Mouse (Mus musculus) cerebellum, postnatal 10 days (tissue): ENCODE data around the gene Eda.
"Not testable (repeated sequence)": the region's sequence is repeated elsewhere in the genome, so short reads cannot be mapped to it uniquely, and the experiment has no call there.

Source experiments
- DNase-seq, 2 experiments: peaks; one replicate each; pipeline ENCODE4 v3.0.0; 2021; ENCODE audit warnings: mixed read lengths in 2 of 2

Gene Eda

GRCm38 (mm10) chrX:100409245-100409644 lies 433.8 kb downstream of the Eda start:
- no peak for DNase-seq

- no peak for DNase-seq
Measured at GRCm38 (mm10) chrX:100428693-100429092, 453.3 kb downstream of the Eda start, which contains the start of gene Otud6a. TSS of gene Otud6a (plus strand) at chrX:100429013.

GRCm38 (mm10) chrX:100432311-100432710 lies 456.9 kb downstream of the Eda start:
- no peak for DNase-seq

DNA sequence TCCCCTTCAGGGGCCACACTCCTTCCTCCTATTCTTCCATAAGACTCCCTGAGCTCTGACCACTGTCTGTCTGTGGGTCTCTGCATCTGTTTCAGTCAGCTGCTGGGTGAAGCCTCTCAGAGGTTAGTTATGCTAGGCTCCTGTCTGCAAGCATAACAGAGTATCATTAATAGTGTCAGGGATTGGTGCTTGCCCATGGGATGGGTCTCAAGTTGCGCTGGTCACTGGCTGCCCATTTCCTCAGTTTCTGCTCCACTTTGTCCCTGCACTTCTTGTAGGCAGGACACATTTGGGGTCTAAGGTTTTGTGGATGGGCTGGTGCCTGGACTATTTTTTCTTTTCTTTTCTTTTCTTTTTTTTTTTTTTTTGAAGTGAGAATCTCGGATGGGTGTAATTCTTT lies 467.2 kb downstream of the Eda start, which contains the start of gene Awat2:
TSS of gene Awat2 (minus strand) at position 101 of the 400 bp plus-strand sequence.
- not testable (repeated sequence) for DNase-seq

DNA sequence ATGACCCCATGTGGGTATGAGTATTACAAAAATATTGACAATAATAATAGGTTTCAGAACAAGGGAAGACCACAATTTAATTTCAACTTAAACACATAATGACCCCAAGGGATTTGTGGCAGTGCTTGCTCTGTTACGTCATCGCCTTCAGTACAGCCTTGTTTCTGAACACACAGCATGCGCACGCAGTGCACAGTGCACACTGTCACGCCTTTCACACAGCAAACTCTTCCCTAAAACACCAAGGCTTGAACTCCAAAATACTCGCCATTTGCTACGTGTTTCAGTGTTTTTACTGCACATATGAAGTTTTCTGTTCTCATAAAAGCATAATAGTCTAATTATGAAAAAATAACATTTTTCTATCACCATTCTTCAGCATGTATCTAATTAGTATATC lies 468.1 kb downstream of the Eda start:
- DNase-seq, result no peak
